Mouse (Mus musculus) thymus, adult 2 months (tissue): ENCODE measurements around the gene Lrrc1.

Source experiments
- CTCF ChIP-seq: fragments of 200-500 bp; IDR thresholded peaks from 2 replicates; pipeline ENCODE4 v1.5.1; 2012; ENCODE audit warnings: mild to moderate bottlenecking, control low read depth, low read length, moderate library complexity, borderline replicate concordance; ENCODE audit not compliant: control insufficient read depth, poor library complexity, insufficient read depth; ENCODE audit errors: extremely low read depth
- POLR2A ChIP-seq: fragments of 200-500 bp; IDR thresholded peaks from 2 replicates; pipeline ENCODE4 v1.6.1; 2012; ENCODE audit warnings: mild to moderate bottlenecking, low read length, control low read depth, moderate library complexity; ENCODE audit not compliant: control insufficient read depth, poor library complexity, insufficient read depth; ENCODE audit errors: extremely low read depth

DNA sequence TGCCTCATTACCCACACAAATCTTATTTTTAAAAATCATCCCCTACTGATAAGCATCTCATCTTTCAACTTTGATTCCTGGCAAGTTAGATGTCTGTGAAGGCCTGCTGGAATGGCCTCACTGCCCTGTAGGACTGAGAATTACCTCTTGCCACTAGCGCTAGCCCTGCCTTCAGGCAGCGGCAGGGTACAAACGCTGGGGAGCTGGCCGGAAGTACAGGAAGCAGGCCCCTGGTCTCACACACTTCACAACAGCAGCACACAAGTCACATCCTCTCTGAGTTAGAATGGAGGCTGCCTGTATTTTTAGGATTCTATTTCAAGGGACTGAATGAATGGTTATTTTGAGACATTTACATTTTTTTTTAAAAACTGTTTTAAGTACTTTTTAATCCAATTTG is 81.5 kb downstream of the Lrrc1 start:
- TF ChIP-seq POLR2A (no peak), CTCF (no peak)
